In genomic region chr7:4208626-4209025, GRCm38 (mm10) we compare ENCODE assay signal across 21 mouse cellular contexts. TPM values are rescaled to one million over a fixed set of nuclear protein-coding genes. Genes with fewer than 3 reads are reported as not detected.
DNase-seq lines count a peak whose midpoint lies in the region; ATAC-seq and TF ChIP-seq lines count a peak whose summit lies in the region.
"Had no signal": no experiment of that assay in that cellular context is flagged by ENCODE, and none has a peak within 500 bp of the region (broad histone marks: within the 10 kb centered on the region; RNA-seq: fewer than 3 reads in every experiment).

No protein-coding gene starts in this region.

- 28% methylated on average over 2 of the region's 2 CpGs for WGBS in kidney, adult 2 months
- WGBS in kidney, embryonic 14.5 days = 40% methylated on average over 2 of the region's 2 CpGs
- WGBS in spleen, adult 2 months = 33% methylated on average over 2 of the region's 2 CpGs

- H3K4me1 ChIP-seq in kidney, adult 2 months (ENCODE audit: control insufficient read depth, insufficient read depth, low read length) = no peaks in the 10 kb centered on the region
- H3K4me1 ChIP-seq in kidney, embryonic 14.5 days (ENCODE audit: control insufficient read depth, insufficient read depth, low read length) = no peaks in the 10 kb centered on the region
- H3K4me1 ChIP-seq in spleen, adult 2 months (ENCODE audit: control insufficient read depth, insufficient read depth, insufficient read length) = no peaks in the 10 kb centered on the region
- H3K4me1 ChIP-seq: embryonic facial prominence, embryonic 10.5 days; forebrain, embryonic 15.5 days; heart, embryonic 13.5 days; limb, embryonic 13.5 days; neural tube, embryonic 12.5 days had no signal

- TF ChIP-seq CTCF in kidney, adult 2 months (conservative IDR thresholded peaks at IDR 0.05; ENCODE audit: insufficient read depth, insufficient read length, low read depth, low read length) = 0 out of 2 replicates have a peak, but pooled peaks have one; percentile 28
- peak; percentile 14; the same call in 1 of the 2 replicates for TF ChIP-seq CTCF in spleen, adult 2 months (IDR thresholded peaks at IDR 0.05; ENCODE audit: extremely low read depth, insufficient read depth, insufficient read length, insufficient replicate concordance)

- no peak for TF ChIP-seq POLR2A in kidney, adult 2 months (IDR thresholded peaks at IDR 0.05; ENCODE audit: low read depth, low read length)
- TF ChIP-seq POLR2A in spleen, adult 2 months (IDR thresholded peaks at IDR 0.05; ENCODE audit: low read depth, low read length) = no peak

- H3K4me2 ChIP-seq in kidney, embryonic 14.5 days (replicated peaks; ENCODE audit: low read depth, low read length) = no peak overlapping the region
- H3K4me2 ChIP-seq: forebrain, embryonic 15.5 days; heart, embryonic 13.5 days; limb, embryonic 13.5 days; neural tube, embryonic 12.5 days had no signal

- H3K9ac ChIP-seq in kidney, embryonic 14.5 days (ENCODE audit: low read depth, low read length) = no peak overlapping the region
- H3K9ac ChIP-seq: forebrain, embryonic 15.5 days; heart, embryonic 13.5 days; limb, embryonic 13.5 days; neural tube, embryonic 12.5 days had no signal

- H3K36me3 ChIP-seq in kidney, adult 2 months (ENCODE audit: control insufficient read depth, insufficient read depth, low read length) = no peaks in the 10 kb centered on the region
- H3K36me3 ChIP-seq in kidney, embryonic 14.5 days (ENCODE audit: control insufficient read depth, insufficient read depth, low read length) = no peaks in the 10 kb centered on the region
- no peaks in the 10 kb centered on the region for H3K36me3 ChIP-seq in spleen, adult 2 months (ENCODE audit: control insufficient read depth, insufficient read depth, low read length)
- H3K36me3 ChIP-seq: embryonic facial prominence, embryonic 10.5 days; forebrain, embryonic 15.5 days; heart, embryonic 13.5 days; limb, embryonic 13.5 days; neural tube, embryonic 12.5 days had no signal

- H3K27me3 ChIP-seq in kidney, adult 2 months (replicated peaks; ENCODE audit: control insufficient read depth, insufficient read depth, low read length) = no peaks in the 10 kb centered on the region
- H3K27me3 ChIP-seq in kidney, embryonic 14.5 days (ENCODE audit: control insufficient read depth, insufficient read depth, low read length) = no peaks in the 10 kb centered on the region
- no peaks in the 10 kb centered on the region for H3K27me3 ChIP-seq in spleen, adult 2 months (ENCODE audit: control insufficient read depth, insufficient read depth, low read length)
- H3K27me3 ChIP-seq: forebrain, embryonic 15.5 days; heart, embryonic 13.5 days; limb, embryonic 13.5 days; neural tube, embryonic 12.5 days had no signal

- intact Hi-C loops in left cerebral cortex, postnatal 36 days (cut with DNase I) = no loop called here

- H3K9me3 ChIP-seq in kidney, embryonic 14.5 days (ENCODE audit: control insufficient read depth, low read length) = no peaks in the 10 kb centered on the region
- H3K9me3 ChIP-seq: forebrain, embryonic 15.5 days; heart, embryonic 13.5 days; limb, embryonic 13.5 days had no signal

- ATAC-seq in kidney, embryonic 14.5 days (ENCODE audit: low FRiP score, low TSS enrichment) = no peak
- ATAC-seq in monocyte, adult 5-6 weeks (replicated peaks; ENCODE audit: insufficient number of reproducible peaks, low FRiP score, low TSS enrichment, poor library complexity, severe bottlenecking) = peak; percentile 46
- ATAC-seq in megakaryocyte, adult 5-6 weeks (ENCODE audit: poor library complexity, severe bottlenecking) = no peak
- ATAC-seq: forebrain, embryonic 15.5 days; hindbrain, embryonic 16.5 days; midbrain, embryonic 16.5 days had no signal

- no peak overlapping the region for H3K27ac ChIP-seq in kidney, adult 2 months (ENCODE audit: insufficient read depth, low read depth, low read length)
- no peak overlapping the region for H3K27ac ChIP-seq in kidney, embryonic 14.5 days (ENCODE audit: low read depth, low read length)
- no peak overlapping the region for H3K27ac ChIP-seq in spleen, adult 2 months (ENCODE audit: insufficient read depth, low read length)
- H3K27ac ChIP-seq: embryonic facial prominence, embryonic 10.5 days; forebrain, embryonic 15.5 days; heart, embryonic 13.5 days; limb, embryonic 13.5 days; neural tube, embryonic 12.5 days had no signal

- H3K4me3 ChIP-seq in kidney, adult 2 months (ENCODE audit: insufficient read depth, low read depth, low read length) = no peak overlapping the region
- no peak overlapping the region for H3K4me3 ChIP-seq in kidney, embryonic 14.5 days (ENCODE audit: low read length)
- no peak overlapping the region for H3K4me3 ChIP-seq in spleen, adult 2 months (ENCODE audit: extremely low read depth, insufficient read depth, insufficient read length)
- H3K4me3 ChIP-seq: embryonic facial prominence, embryonic 10.5 days; forebrain, embryonic 15.5 days; heart, embryonic 13.5 days; limb, embryonic 13.5 days; neural tube, embryonic 12.5 days had no signal

- no peak for DNase-seq in kidney, adult 2 months
- no peak for DNase-seq in spleen, adult 2 months (ENCODE audit: low read depth in 1 of 2, low spot score in 2 of 2)
- DNase-seq in spleen, postnatal 10 days (ENCODE audit: low spot score in 2 of 2) = no peak
- DNase-seq in left cerebral cortex, postnatal 36 days (ENCODE audit: low spot score in 2 of 2) = no peak
- DNase-seq: adrenal gland, postnatal 10 days; cerebellum, adult 18-20 months; cerebellum, postnatal 36 days; heart, postnatal 4 days; kidney, adult 9 months had no signal

RNA-seq across cellular contexts. Expression of gene Lilra5, which starts 28.9 kb away (rescaled TPM):
- 1.2 and 1.6 TPM in 2 replicates for polyA plus RNA-seq in kidney, adult 2 months (2012; rRNA removed)
- not detected in 2 replicates for polyA plus RNA-seq in kidney, embryonic 14.5 days (2014; fragmentation: Nextera tagmentation; extraction: Ambion mirVana)
- polyA plus RNA-seq in spleen, adult 2 months (2012; rRNA removed) = 0.52 and 1.5 TPM in 2 replicates
- total RNA-seq in monocyte, adult 5-6 weeks (2017) = 52.6 to 82.8 TPM (median 69.9 TPM) in 3 replicates
- not detected for total RNA-seq in left cerebral cortex, postnatal 36 days (2021)
- total RNA-seq in megakaryocyte, adult 5-6 weeks (2015) = 0.25 and 1.8 TPM in 2 replicates
- 0.44 and 0.69 TPM in 2 replicates for total RNA-seq in megakaryocyte, adult 5-6 weeks (2017)
- total RNA-seq: granulocyte monocyte progenitor cell, adult 5-6 weeks; megakaryocyte-erythroid progenitor cell, adult 5-6 weeks had no signal
- polyA plus RNA-seq: embryonic facial prominence, embryonic 10.5 days; forebrain, embryonic 15.5 days; heart, embryonic 13.5 days; neural tube, embryonic 12.5 days had no signal

RNA-seq across cellular contexts. Expression of gene Cdc42ep5, which starts 44.0 kb away (rescaled TPM):
- 23.5 and 32.1 TPM in 2 replicates for polyA plus RNA-seq in kidney, adult 2 months (2012; rRNA removed)
- 30.3 and 34.3 TPM in 2 replicates for polyA plus RNA-seq in kidney, embryonic 14.5 days (2014; fragmentation: Nextera tagmentation; extraction: Ambion mirVana)
- polyA plus RNA-seq in spleen, adult 2 months (2012; rRNA removed) = 13.2 and 19.2 TPM in 2 replicates
- total RNA-seq in monocyte, adult 5-6 weeks (2017) = 2.7 TPM in 1 of 3 replicates, not detected in the others
- total RNA-seq in left cerebral cortex, postnatal 36 days (2021) = 1 to 10 TPM; 1.1 to 1.8 TPM
- not detected in 2 replicates for total RNA-seq in megakaryocyte, adult 5-6 weeks (2015)
- not detected in 2 replicates for total RNA-seq in megakaryocyte, adult 5-6 weeks (2017)
- total RNA-seq: megakaryocyte-erythroid progenitor cell, adult 5-6 weeks had no signal

RNA-seq across cellular contexts. Expression of gene Leng9, which starts 58.5 kb away (rescaled TPM):
- 5.3 and 6.2 TPM in 2 replicates for polyA plus RNA-seq in kidney, adult 2 months (2012; rRNA removed)
- polyA plus RNA-seq in kidney, embryonic 14.5 days (2014; fragmentation: Nextera tagmentation; extraction: Ambion mirVana) = 1.8 and 2.5 TPM in 2 replicates
- polyA plus RNA-seq in spleen, adult 2 months (2012; rRNA removed) = 9.9 and 13.7 TPM in 2 replicates
- 26.4 to 29.4 TPM (median 28.3 TPM) in 3 replicates for total RNA-seq in monocyte, adult 5-6 weeks (2017)
- 1 to 10 TPM; 5.5 to 8.4 TPM for total RNA-seq in left cerebral cortex, postnatal 36 days (2021)
- 2.6 and 3.0 TPM in 2 replicates for total RNA-seq in megakaryocyte, adult 5-6 weeks (2015)
- 4.1 and 5.2 TPM in 2 replicates for total RNA-seq in megakaryocyte, adult 5-6 weeks (2017)

Comparison
In these comparisons a context has a peak if more than half of its experiments do, and no peak if none do; other contexts are left out.
1. RNA of gene Lilra5, which starts 28.9 kb away (total RNA-seq): 52.6 to 82.8 TPM in monocyte, adult 5-6 weeks; 0.25 to 1.8 TPM in megakaryocyte, adult 5-6 weeks and not detected in left cerebral cortex, postnatal 36 days; every median in the first group is over 10 times any median in the second.